Mouse (Mus musculus) lung, postnatal 14 days (tissue): ENCODE measurements around the gene Kcnip4.

Experiments
- DNase-seq: peaks from one replicate; pipeline ENCODE4 v3.0.0; 2021

Kcnip4 gene

DNA sequence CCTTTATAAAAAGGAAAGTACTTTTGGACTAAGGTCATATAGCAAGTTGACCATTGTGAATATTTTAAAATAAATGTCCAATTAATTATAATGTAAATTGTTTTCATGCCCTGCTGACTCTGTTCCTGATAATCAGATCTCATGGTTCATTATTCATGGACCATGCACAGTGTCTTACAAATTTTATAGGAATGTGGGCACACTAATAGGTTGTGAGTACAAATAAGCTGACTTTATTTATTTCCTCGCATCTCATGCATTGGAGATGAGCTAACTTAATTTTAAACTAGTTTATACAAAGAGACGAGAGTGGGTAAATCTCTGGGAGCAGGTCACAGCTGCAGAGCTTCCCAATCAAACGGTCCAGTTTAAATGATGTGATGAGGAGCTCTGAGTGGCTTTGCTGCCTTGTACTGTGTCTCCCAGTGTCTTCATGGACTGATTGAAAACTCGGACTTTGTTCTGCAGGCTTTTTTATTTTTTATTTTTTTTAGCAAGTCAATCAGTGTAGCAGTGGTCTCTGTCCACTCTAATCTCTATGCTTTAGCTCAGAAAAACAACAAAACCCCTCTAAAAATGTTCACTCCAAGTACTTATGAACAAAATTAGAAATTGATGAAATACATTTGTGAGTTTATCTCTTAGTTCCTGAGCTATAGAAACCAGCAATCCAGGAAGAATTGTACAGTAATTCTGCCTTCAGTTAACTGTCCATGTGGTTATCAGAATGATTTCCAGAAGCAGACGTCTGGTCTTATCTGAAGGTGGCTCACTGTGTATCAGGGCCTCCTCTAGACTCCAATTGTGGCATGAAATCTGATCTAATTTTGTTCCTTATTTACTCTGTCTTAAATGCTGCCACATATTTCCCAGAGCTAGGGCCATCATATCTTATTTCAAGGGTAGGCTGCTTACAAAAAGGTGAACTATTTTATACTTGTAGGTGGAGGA is 979.6 kb downstream of the Kcnip4 start:
- DNase-seq, result no peak

DNA sequence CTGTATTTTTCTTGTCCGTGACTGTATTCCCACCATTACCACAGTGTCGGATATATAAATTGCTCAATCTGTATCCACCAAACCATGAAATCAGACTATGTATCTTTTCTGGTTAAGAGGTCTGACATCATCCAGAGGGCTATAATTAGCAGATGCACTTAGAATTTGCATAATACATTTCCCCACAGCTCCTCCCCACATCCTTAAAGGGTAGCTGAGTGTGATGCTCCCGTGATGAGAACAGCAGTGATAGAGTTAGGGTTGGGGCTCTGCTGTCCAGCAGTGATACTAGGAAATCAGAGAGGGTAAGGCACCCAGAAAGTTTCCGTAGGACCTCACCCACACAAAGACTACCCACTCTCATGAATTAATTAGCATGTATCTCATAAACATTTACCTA is 1006.7 kb downstream of the Kcnip4 start:
- no peak for DNase-seq

GRCm38 (mm10) chr5:48513354-48513753 is 1011.4 kb downstream of the Kcnip4 start:
- DNase-seq, result no peak

- no peak for DNase-seq
Measured at GRCm38 (mm10) chr5:48511357-48511756, 1013.4 kb downstream of the Kcnip4 start.

DNA sequence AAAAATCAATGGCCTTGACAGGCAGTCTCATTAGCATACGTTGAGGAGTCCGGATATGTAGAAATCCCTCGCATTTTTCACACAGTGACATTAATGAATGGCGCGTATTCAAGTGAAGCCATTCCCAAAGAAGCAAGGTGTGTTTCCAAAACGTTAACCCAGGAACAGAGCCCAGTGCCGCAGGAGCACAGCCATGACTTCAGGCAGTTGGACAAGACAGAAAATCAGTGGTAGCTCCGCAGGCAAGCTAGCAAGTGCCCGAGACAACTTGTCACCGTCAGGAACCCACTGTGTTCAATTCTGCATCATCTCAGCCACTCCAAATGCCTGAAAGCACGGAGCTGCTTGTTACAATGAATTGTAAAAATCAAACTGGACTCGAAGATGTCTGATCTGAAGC is 1014.5 kb downstream of the Kcnip4 start:
- DNase-seq, result no peak

DNA sequence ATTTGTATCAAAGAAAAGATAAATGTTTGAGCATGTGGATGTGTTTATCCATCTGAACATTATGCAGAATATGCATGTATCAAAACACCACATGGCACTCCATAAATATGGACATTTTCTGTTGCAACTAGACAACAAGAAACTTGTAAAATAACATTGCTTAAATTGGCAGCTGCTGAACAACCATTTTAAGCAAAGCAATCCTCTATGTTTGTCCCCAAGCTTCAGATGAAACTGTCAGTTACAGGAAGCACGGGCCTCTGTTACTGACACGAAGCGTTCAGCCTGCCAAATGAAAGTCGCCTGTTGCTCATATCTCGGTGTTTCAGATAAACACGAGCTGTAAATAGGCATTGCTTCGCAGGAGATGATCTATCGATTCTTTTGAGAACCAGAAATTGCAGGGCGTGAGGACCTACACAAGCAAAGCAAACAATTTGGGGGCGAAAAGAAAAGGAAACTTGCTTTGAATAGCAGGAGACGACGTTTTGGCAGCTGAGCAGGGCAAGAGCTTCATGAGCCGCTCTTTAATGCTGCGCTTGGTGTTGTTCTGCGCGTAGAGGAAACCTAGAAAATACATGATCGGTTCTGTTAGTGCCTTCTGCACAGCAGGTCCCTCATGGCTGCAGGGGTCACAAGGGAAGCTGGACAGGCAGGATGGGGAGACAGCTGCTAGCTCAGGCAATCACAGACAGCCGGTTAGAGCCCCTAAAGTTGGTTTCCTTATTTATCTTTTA is 1015.3 kb downstream of the Kcnip4 start:
- no peak for DNase-seq

DNA sequence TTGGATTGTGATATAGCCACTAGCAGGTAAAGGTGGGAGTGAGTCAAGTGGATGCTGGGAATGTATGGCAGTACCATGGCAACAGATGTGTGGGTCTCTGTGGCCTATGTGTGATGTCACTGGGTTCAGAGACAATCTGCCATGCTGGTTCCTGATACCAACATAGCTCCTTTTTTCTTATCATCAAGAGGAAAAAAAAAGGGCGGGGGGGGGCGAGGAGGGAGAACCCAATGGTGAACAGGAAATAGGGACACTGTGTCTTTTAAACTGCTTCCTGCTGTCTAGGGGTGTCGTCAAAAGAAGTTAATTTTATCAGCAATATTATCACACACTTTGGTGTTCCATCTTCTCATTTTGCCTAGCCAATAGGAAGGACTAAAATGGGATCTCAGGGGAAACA is 1021.6 kb downstream of the Kcnip4 start:
- DNase-seq, result no peak

GRCm38 (mm10) chr5:48502442-48502841 is 1022.3 kb downstream of the Kcnip4 start:
- no peak for DNase-seq

- no peak for DNase-seq
Measured at GRCm38 (mm10) chr5:48500204-48500603, 1024.5 kb downstream of the Kcnip4 start.

- no peak for DNase-seq
Measured at GRCm38 (mm10) chr5:48490864-48491477, 1033.7 kb downstream of the Kcnip4 start.

DNA sequence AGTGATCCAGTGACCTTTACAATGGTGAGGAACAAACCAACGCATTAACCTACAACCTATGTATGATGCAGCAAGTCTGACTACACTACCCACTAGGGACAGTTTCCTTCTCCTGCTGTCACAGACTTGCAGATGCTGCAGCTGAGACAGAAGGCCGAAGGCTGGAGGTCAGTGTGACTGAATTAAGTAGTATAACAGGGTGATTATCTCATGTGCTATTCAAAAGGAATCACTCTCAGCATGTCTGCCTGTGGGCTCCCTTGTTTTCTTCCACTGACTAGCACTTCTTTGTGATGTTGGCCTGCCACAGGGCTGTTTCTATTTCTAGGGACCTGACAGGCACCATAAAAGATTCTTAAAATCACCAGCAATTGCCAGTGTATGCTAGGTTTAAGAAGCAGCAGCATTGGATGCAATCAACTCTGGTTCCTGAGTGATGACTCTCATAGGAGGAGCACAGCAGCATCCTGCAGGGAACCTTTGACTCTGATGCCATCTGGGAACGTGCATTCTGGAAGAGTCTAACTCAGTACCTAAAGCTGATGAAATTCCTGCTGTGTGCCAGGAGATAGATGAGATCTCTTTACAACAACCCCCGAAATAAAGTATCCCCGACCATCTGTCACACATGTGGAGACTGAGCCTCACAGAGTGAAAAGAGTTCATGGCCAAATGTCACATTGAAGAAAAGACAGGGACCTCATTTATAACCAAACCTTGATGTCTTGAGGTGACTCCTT is 1035.0 kb downstream of the Kcnip4 start:
- DNase-seq, result no peak

DNA sequence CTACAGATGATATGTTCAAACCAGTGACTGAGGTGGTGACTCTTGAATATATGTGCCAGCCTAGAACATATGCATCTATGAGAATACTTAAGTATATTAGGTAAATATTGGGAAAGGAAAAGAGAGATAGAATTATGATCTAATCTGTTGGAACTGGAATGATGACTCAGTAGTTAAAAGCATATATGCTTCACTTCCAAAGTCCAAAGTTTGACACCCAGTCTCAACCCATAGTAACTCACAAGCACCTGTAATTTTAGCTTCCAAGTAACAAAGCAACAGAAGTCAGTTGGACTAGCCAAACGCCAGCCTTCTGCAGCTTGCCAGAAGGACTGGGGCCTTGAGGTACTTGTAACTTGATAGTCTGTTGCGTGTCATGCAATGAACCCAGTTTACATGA is 1041.6 kb downstream of the Kcnip4 start:
- DNase-seq, result no peak

DNA sequence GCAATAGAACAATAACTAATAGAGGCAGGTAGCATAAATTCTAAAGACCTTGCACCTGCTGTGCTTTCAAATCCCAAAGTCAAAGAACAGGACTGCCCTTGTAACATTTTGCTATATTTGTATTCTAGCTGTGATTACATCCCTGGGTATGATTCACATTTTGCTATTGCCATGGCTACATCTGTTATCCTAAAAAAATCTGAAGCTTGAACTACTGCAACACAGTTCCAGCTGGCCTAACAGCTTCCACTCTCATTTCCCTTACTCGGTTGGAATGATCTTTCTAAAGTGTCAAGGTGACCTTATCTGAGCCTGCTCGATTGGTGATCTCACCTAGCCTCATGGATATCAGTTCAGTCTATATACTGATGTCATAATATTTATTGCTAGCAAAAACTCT is 1064.5 kb downstream of the Kcnip4 start:
- no peak for DNase-seq

DNA sequence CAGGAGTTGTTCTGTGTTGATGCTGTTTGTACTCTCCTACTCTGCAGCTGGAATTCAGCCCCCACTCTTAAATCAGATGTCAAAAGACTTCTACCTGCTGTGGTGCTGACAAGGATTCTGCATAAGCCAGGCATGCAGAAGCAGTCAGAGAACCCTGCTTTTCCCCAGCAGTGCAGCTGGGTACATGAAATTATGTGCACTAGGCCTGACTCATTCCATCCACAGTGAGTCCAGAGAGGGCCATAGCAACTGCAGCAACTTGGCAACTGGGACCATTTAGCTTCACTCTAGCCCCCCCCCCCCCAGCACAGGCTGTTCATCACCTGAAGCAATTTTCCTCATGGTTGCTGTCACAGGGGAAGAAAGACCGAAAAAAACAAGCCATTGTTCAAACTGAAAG is 1075.8 kb downstream of the Kcnip4 start:
- DNase-seq, result no peak

DNA sequence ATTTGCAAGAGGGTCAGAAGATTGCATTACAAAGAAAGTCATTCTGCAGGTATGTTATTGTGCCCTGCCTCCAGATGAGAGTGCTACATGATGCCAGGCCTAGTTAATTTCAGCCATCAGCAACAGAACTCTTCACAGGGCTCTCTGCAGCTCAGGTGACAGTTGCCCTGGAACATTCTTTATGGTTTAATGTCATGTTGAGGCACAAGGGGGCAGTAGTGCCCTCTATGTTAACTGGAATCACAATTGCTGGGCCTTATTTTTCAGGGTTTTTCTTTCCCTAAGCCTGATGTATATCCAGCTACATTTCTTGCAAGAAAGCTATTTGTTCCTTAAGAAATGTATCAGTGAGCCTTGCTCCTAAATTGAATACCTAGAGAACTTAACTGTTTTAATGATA is 1094.2 kb downstream of the Kcnip4 start:
- DNase-seq, result peak; percentile 32

DNA sequence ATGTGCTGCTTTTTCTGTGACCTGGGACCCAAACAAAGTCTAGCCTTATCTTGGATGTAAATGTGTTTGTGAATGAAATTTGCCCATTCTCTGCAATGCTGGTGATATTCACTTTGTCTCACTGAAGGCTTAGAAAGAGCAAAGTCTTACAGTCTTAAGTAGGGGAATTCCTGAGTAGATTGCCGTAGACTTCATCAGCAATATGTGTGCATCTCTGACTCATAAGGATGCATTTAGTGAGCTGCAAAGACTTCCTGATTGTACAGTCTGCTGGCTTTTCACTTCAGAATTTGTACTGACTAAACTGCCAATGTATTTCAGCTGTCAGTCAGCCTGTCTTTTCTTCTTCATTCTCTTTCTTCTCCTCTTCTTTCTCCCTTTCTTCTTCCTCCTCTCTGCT is 1102.8 kb downstream of the Kcnip4 start:
- no peak for DNase-seq

DNA sequence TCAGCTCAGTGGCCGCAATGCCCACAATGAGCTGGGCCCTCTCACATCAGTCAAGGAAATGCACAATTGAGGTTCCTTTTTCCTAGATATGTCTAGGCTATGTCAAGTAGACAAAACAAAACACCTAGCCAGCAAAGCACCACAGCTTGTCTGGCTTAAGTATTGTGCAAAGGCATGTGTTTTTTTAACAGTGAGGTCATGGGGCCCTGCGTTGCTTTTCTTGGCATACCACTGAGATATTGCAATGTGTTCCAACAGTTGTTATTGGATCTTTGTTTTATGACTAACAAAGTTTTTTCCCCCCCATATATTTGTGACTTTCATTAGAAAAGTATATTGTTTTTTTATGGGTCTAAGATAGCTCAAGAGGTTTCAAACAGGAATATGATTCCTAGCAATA is 1105.0 kb downstream of the Kcnip4 start:
- no peak for DNase-seq

DNA sequence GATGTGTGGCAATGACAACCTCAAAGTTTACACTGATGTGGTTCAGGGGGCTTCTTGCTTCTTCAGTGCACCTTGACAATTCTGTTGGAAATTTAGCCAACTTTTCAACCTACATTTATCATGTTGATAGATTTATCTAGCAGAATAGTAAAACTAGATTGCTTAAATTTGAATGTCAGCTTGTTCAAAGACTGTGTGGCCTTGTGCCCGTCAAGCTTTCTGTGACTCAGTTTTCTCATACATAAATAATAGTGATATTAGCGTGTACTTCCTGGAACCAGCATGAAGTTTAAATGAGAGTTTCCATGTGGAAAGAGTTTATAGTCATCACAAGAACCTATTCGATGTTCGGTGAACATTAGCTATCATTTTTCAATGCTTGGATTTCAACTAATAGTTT is 1112.4 kb downstream of the Kcnip4 start:
- DNase-seq, result no peak

DNA sequence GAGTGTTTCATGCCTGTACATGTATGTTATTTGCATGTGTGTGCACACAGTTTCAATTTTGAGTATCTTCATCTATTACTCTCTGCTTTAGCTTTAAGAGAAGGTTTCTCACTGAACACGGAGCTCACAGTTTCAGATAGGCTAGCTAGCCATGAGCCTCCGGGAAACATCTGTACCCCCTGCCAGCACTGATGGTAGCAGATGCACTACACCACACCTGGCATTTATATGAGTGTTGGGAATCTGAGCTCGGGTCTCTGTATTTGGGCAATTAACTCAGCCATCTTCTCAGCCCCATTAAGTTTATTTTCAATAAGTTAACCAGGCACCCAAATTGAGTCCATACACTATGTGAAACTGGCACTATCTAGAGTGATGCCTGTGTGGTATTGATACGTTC is 1113.2 kb downstream of the Kcnip4 start:
- no peak for DNase-seq

- no peak for DNase-seq
Measured at GRCm38 (mm10) chr5:48410348-48410747, 1114.4 kb downstream of the Kcnip4 start.

DNA sequence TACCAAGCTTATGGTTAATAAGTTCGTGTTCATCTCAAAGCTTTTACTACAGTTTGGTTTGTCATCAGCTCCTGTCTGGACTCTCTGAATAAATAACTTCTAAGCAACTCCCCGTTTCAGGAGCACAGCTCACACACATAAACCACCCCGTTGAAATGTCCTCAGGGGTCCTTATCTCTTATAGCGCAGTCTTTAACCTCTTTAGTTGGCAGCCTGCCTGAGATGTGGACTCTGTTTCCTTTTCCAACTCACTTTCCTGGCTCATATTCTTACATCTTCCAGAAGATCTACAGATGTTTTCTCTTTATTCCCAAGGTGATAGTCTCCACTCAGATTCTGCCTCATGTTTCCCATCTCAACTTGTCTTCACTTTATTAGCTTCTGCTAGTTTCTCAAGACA is 1116.4 kb downstream of the Kcnip4 start:
- DNase-seq, result no peak

DNA sequence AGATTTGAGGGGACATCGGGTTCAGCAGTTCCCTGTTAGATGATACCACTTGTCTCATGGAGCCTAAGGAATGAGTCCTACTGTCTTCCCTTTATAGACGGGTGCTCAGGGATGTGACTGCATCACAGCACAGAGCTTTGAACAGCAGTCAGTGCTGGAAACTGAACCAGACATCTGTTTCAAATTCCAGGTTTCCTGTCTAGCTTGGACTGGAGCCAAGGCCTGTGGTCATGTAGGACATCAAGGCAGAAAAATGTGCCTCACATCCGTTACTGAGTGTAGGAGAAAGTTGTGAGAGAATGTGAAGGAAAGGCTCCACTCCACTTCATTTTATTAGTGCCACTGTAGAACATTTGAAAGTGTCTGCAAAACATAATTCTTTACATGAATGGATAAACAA is 1122.2 kb downstream of the Kcnip4 start:
- no peak for DNase-seq
